Mouse (Mus musculus) adrenal gland (tissue): ENCODE results near the gene Vegfd.

ENCODE experiments used
- intact Hi-C: fragments of 180-260 bp; cut with DNase I; formaldehyde crosslinking; loops from one replicate; pipeline ENCODE4 v1.15.1; 2025
- long read RNA-seq, 2 experiments: library from polyadenylated mRNA; unstranded; transcript quantifications; one replicate each; pipeline ENCODE4 v2.0.0; 2020; ENCODE audit warnings: borderline replicate concordance in 1 of 2; ENCODE audit not compliant: insufficient replicate concordance in 1 of 2

The Vegfd gene
- long read RNA-seq, experiment 1, transcript Vegfd-201 (7 exons, 2,049 nt) = major isoform, 9 of 49 reads
- long read RNA-seq, experiment 1, partial matches to known transcripts = 33 of 49 reads
- long read RNA-seq, experiment 1, other reads (novel, unspliced or antisense) = 7 of 49 reads
- long read RNA-seq, experiment 2, partial matches to known transcripts = 10 of 15 reads
- long read RNA-seq, experiment 2, other reads (novel, unspliced or antisense) = 4 of 15 reads

- intact Hi-C loops = loop anchor here (10.0 kb wide), 1 partner anchor 68 kb away; no protein-coding TSS in a partner anchor
These were observed at the start of gene Vegfd for GRCm38 (mm10) chrX:164373081-164373480. Gene Vegfd, plus strand, starts transcription at chrX:164373378.

DNA sequence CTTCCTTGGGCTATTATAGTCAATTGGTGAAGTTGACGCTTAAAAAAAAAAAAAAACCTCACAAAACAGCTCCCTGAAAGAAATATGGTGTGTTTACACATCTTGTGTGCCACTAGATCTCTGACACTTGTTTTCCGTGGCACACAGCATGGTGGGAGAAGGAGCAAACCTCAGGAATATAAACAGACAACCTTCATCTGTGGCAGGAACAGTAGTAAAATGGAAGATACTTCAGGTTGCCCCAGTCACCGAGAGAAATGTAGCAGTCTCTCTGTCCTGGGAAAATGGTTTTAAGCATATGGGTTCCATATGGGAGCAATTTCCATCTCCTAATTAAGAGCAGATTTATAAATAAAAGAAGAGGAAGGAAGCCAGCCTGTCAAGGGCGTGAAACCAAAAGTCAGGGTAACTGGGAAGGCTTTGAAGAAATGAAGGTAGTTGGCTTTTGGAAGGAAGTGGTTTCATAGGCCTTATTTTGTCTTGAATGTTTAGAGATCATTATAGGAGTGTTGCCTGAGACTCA is 49.7 kb upstream of the Vegfd start:
- intact Hi-C loops = no loop called here

DNA sequence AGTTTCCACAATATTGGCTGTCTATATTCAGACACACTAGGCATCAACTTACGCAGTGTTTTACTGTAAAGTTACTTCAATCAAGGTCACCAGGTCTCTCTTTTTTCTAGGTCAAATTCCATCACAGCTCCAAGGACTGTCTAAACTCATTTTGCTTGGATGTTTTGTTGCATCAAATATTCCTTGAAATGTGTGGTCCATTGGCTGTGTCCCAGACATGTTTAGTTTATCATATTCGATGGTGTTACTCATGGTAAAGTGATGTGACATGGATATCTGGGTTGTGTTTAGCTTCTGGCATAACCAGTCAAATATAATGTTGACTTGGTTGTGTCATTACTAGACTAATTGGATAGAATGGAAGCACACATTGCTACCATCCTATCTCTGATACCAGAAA is 42.8 kb upstream of the Vegfd start:
- intact Hi-C loops = no loop called here

DNA sequence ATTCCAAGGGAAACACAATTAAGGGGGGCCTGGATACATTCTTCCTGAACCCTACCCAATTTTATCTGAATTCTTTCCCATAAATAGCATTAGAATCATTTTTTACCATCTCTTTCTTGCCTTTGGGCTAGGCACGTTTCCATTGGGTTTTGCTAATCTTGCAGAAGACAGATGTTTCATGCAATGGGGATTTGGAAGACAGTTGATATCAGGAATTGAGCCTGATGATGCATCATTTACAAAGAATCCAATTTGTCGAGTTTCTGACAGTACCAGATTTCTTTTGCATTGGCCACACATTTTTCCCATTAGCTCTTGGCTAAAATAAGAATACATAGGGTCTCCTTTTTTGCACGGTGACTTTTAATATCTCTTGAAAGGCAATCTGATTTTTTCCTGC is 42.4 kb upstream of the Vegfd start:
- intact Hi-C loops = no loop called here

DNA sequence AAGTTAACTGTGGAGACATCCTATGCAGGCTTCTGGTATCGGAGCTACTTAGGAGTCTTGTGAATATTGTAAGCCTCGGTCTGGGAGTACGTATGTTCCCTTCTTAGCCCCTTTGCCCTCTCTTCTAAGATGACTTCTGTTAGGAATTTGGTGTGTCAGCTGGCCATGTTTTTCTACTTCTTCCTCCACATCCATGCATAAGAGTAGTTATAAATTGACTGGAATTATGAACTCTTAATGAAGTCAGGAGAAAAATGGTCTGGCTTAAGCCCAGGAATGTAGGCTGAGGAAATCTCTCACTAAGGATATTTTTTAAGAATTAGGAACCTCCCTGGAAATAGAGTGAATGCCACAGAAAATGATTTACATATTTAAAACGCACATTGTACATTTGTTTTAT is 34.6 kb upstream of the Vegfd start:
- intact Hi-C loops = no loop called here

GRCm38 (mm10) chrX:164345359-164345938 is 27.7 kb upstream of the Vegfd start:
- intact Hi-C loops = no loop called here

GRCm38 (mm10) chrX:164348937-164349336 is 24.2 kb upstream of the Vegfd start:
- intact Hi-C loops = no loop called here

DNA sequence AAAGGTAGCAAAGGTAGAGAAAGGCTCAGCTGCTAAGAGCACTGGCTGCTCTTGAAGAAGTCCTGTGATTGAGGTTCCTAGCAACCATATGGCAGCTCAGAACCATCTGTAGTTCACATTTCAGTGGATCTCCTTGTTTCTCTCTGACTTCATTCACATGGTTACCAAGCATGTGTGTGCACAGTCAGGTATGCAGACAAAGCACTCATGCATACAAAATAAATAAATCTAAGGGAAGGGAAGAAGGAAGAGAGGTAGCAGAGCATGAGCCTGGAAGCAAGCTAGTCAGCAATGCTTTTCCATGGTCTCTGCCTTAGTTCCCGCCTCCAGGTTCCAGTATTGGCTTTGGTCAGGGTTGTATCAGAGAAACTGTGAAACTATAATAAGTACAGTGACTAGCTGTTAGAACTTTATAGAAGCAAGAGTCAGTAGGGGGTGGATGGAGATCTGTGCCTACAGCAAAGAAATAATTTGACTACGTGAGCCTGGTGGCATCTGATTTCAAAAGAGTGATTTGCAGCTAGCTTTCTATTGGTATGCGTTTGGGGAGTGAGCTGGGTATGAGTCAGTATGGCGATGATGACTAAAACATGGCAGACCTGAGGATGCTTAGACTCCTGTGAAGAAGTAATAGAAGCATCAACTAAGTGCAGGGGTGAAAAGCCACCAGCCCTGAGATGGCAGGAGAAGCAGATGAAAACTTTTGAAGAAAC is 7.9 kb upstream of the Vegfd start:
- intact Hi-C loops = no loop called here

- intact Hi-C loops = loop anchor here (10.0 kb wide), 1 partner anchor 66 kb away; no protein-coding TSS in a partner anchor
These were observed 2.6 kb upstream of the Vegfd start for GRCm38 (mm10) chrX:164370576-164370975.

- intact Hi-C loops = loop anchor here (10.0 kb wide), 1 partner anchor 70 kb away; no protein-coding TSS in a partner anchor
These were observed 1.4 kb downstream of the Vegfd start for GRCm38 (mm10) chrX:164374586-164374985.

DNA sequence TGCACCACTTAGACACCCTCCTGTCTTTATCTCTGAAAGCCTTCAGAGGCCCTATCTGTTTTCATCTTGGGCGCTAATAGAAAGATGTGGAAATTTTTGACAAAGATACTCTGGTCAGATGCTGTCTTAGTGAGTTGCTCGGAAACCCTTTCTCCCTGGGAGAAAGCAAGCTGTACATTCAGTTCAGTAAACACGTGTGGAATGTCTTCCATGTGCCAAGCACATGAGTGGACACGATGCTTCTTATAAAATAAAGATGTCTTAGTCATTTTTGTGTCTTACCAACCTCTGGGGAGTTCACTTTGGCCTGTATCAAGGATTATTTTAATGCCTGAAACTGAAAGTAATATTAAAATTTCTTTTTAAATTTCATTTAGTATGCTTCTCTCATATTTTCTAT is 6.5 kb downstream of the Vegfd start:
- intact Hi-C loops = loop anchor here (5.0 to 10.0 kb wide), 2 partner anchors 68 to 75 kb away; no protein-coding TSS in a partner anchor

GRCm38 (mm10) chrX:164381618-164382408 is 8.6 kb downstream of the Vegfd start:
- intact Hi-C loops = loop anchor here (5.0 kb wide), 1 partner anchor 65 kb away; no protein-coding TSS in a partner anchor

GRCm38 (mm10) chrX:164394091-164394490 is 20.9 kb downstream of the Vegfd start:
- intact Hi-C loops = no loop called here

DNA sequence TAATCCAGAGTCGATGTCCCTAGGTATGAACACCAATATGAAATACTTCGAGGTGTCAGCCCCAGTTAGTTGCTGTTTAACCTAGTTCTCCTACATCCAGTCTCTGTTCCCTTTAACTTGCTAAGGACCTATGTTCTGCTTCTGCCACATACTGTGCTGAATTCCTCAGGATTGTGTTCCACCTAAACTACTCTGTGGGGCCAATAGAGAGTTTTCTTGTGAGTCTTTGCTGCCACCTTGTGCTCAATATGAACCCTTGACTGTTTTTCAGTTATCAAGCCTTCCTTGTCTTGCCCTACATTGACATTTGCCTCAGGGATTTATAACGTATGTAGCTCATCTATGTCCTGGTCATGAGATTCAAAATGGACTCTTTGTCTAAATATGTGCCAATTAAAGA is 25.3 kb downstream of the Vegfd start:
- intact Hi-C loops = loop anchor here (5.0 kb wide), 2 partner anchors 111 to 216 kb away; no protein-coding TSS in a partner anchor

GRCm38 (mm10) chrX:164405080-164405649 is 32.0 kb downstream of the Vegfd start:
- intact Hi-C loops = no loop called here

GRCm38 (mm10) chrX:164406133-164407022 is 33.2 kb downstream of the Vegfd start:
- intact Hi-C loops = no loop called here

- intact Hi-C loops = no loop called here
These were observed 35.2 kb downstream of the Vegfd start for GRCm38 (mm10) chrX:164408301-164408927.

GRCm38 (mm10) chrX:164410562-164410961 is 37.4 kb downstream of the Vegfd start:
- intact Hi-C loops = no loop called here

DNA sequence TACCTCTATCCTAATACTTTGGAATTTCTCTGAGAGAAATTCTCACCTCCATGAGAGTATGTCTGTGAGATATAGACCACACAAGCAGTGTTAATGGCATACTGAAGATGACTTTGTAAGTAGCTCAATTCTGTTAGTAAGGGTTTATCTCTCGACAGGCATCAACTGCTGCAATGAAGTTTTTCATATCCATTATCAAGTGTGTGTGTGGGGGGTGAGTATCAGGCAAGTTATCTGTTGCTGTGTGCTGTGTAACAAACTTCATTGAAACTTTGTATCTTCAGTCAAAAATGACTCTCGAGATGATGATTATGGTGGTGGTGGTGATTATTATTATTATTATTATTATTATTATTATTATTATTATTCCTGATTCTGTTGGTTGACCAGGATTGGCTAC is 43.6 kb downstream of the Vegfd start:
- intact Hi-C loops = no loop called here
